Mouse (Mus musculus): Measurements from ENCODE around the gene Atp6v1g3. TPM values are rescaled to one million over a fixed set of nuclear protein-coding genes. Genes with fewer than 3 reads are reported as not detected.

Atp6v1g3 gene
- polyA plus RNA-seq, 1 experiment from 2014 or later, result not detected

DNA sequence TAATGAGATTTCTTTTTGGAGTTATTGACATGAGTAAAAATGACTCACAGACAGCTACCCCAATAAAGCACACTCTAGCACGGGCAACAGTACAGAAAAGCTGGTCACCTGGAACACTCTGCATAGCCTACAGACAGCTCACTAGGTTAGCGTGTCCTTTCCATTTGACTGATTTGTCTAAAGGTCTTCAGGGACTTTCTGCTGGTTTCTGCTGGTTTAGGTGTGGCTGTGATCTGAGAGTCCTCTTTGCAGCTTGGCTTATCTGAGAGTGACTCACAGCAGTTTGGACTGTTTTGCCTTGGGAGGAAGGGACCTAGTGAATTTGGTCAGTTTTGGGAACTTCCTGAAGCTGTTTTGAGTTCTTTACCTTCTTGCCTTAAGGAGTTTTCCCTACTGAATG lies 24.8 kb upstream of the Atp6v1g3 start:
- no peak for ATAC-seq (ENCODE audit: insufficient read depth, low FRiP score, low TSS enrichment)
- H3K4me1 ChIP-seq (ENCODE audit: control insufficient read depth, insufficient read depth, low read length), result no peaks in the 10 kb centered on the region
- 88% methylated on average over 2 of the region's 2 CpGs for WGBS
- H3K9me3 ChIP-seq (ENCODE audit: control insufficient read depth, low read length), result no peaks in the 10 kb centered on the region
- H3K27me3 ChIP-seq (ENCODE audit: control insufficient read depth, insufficient read depth, low read length), result no peaks in the 10 kb centered on the region
- H3K4me3 ChIP-seq (ENCODE audit: low read depth, low read length), result no peak overlapping the region
- no peaks in the 10 kb centered on the region for H3K36me3 ChIP-seq (ENCODE audit: control insufficient read depth, insufficient read depth, low read length)
- DNase-seq (ENCODE audit: low spot score), result no peak
- no peak overlapping the region for H3K27ac ChIP-seq (ENCODE audit: low read depth, low read length)
- no peak overlapping the region for H3K4me2 ChIP-seq (ENCODE audit: low read depth)
- no peak overlapping the region for H3K9ac ChIP-seq (ENCODE audit: low read length)

DNA sequence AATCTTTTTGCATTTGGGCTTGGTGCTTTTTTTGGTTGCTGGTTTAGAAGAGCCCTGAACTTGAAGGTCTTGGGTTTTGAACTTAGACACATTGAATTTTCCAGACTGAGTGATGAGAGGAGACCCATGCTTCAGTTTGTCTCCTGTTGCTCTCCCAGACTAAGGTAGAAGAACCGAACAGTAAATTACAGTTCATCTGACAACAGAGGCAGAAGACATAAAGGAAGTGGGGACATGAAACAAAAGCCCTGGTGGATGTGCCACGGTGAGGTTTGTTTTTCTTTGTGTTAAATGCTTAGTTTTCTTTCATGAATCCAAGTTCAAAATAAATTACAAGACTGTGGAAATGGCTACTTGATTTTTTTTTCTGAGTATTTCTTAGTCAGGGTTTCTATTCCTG lies 22.6 kb upstream of the Atp6v1g3 start:
- H3K27ac ChIP-seq (ENCODE audit: low read depth, low read length), result no peak overlapping the region
- no peak for ATAC-seq (ENCODE audit: insufficient read depth, low FRiP score, low TSS enrichment)
- no peaks in the 10 kb centered on the region for H3K36me3 ChIP-seq (ENCODE audit: control insufficient read depth, insufficient read depth, low read length)
- no peaks in the 10 kb centered on the region for H3K27me3 ChIP-seq (ENCODE audit: control insufficient read depth, insufficient read depth, low read length)
- H3K4me1 ChIP-seq (ENCODE audit: control insufficient read depth, insufficient read depth, low read length), result no peaks in the 10 kb centered on the region
- DNase-seq (ENCODE audit: low spot score), result no peak
- H3K9me3 ChIP-seq (ENCODE audit: control insufficient read depth, low read length), result no peaks in the 10 kb centered on the region
- no peak overlapping the region for H3K4me3 ChIP-seq (ENCODE audit: low read depth, low read length)
- H3K4me2 ChIP-seq (ENCODE audit: low read depth), result no peak overlapping the region
- no peak overlapping the region for H3K9ac ChIP-seq (ENCODE audit: low read length)
- WGBS, result 53% methylated on average over 2 of the region's 2 CpGs

DNA sequence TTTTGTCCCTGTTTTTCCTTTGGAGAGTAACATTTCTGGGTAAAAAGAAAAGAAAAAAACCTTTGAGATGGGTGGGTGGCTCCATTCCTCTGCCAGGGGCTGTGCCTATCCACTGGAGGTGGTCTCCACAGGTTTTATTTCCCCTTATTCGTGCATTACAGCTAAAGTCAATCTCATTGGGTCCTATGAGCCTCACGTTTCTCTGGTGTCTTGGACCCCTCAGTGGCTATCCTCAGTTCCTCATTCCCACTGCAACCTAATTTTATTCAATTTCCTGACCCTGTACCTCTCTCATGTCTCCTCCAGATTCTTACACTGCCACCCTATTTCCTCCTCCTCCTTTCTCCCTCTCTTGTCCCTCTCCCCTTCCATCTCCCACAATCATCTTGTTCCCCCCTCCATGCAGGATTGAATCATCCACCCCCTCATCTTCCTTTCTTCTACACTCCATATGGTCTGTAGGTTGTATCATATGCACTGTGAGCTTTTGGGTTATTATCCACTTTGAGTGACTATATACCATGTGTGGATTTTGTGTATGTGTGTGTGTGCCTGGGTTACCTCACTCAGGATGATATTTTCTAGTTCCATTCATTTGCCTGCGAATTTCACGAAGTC lies 17.3 kb upstream of the Atp6v1g3 start:
- H3K4me2 ChIP-seq (ENCODE audit: low read depth), result no peak overlapping the region
- WGBS, result 81% methylated on average over 4 of the region's 4 CpGs

DNA sequence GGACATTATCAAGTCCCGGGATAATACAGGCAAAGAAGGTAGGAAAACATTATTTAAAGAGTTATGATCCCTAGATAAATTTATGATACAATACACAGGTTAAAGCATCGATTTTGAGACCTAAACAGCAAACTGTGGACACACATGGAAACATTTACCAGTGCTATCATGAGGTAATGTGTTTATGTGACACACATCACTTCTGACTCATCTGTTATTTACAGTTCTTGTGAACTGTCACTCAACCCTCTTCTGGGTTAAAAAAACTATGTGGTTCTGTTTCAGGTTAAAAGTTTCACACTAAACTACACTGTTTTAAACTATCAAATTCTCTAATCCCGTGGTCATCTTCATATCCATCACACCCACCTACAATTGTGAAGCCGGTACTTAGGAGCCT lies 14.8 kb upstream of the Atp6v1g3 start:
- no peaks in the 10 kb centered on the region for H3K9me3 ChIP-seq (ENCODE audit: control insufficient read depth, low read length)
- no peaks in the 10 kb centered on the region for H3K27me3 ChIP-seq (ENCODE audit: control insufficient read depth, insufficient read depth, low read length)
- H3K36me3 ChIP-seq (ENCODE audit: control insufficient read depth, insufficient read depth, low read length), result no peaks in the 10 kb centered on the region
- no peak for DNase-seq (ENCODE audit: low spot score)
- no peaks in the 10 kb centered on the region for H3K4me1 ChIP-seq (ENCODE audit: control insufficient read depth, insufficient read depth, low read length)
- no peak overlapping the region for H3K4me2 ChIP-seq (ENCODE audit: low read depth)
- no peak overlapping the region for H3K4me3 ChIP-seq (ENCODE audit: low read depth, low read length)
- ATAC-seq (ENCODE audit: insufficient read depth, low FRiP score, low TSS enrichment), result no peak
- H3K9ac ChIP-seq (ENCODE audit: low read length), result no peak overlapping the region
- WGBS, result 84% methylated on average over 4 of the region's 4 CpGs
- no peak overlapping the region for H3K27ac ChIP-seq (ENCODE audit: low read depth, low read length)

More for the DNA sequence above, 17.3 kb upstream of the Atp6v1g3 start:
- no peak overlapping the region for H3K27ac ChIP-seq (ENCODE audit: low read depth, low read length)
- DNase-seq (ENCODE audit: low spot score) (no peak), ATAC-seq (ENCODE audit: insufficient read depth, low FRiP score, low TSS enrichment) (no peak)
- H3K9ac ChIP-seq (ENCODE audit: low read length), result no peak overlapping the region
- no peaks in the 10 kb centered on the region for H3K9me3 ChIP-seq (ENCODE audit: control insufficient read depth, low read length)
- no peaks in the 10 kb centered on the region for H3K4me1 ChIP-seq (ENCODE audit: control insufficient read depth, insufficient read depth, low read length)
- no peak overlapping the region for H3K4me3 ChIP-seq (ENCODE audit: low read depth, low read length)
- no peaks in the 10 kb centered on the region for H3K27me3 ChIP-seq (ENCODE audit: control insufficient read depth, insufficient read depth, low read length)
- no peaks in the 10 kb centered on the region for H3K36me3 ChIP-seq (ENCODE audit: control insufficient read depth, insufficient read depth, low read length)

DNA sequence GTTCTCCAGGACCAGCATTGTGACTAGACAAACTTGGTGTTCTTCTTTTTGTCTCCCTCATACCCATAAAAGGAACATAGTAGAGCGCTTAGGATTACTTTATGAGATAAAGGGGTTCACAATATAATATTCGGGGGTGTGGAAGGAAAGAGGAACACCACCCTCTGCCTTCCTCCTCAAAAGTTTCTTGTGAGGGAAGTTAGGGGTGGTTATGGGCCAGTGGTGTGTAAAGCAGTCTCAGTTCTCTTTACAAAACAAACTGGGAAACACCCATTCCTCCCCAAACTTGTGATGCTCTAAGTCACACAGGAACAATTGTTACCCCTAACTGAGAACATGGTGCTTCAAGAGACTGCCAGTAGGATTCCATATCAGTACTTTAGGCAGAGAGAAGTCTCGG lies 12.0 kb upstream of the Atp6v1g3 start:
- H3K4me2 ChIP-seq (ENCODE audit: low read depth), result no peak overlapping the region
- no peak overlapping the region for H3K27ac ChIP-seq (ENCODE audit: low read depth, low read length)
- no peak overlapping the region for H3K4me3 ChIP-seq (ENCODE audit: low read depth, low read length)
- H3K36me3 ChIP-seq (ENCODE audit: control insufficient read depth, insufficient read depth, low read length), result no peaks in the 10 kb centered on the region
- no peaks in the 10 kb centered on the region for H3K9me3 ChIP-seq (ENCODE audit: control insufficient read depth, low read length)
- DNase-seq (ENCODE audit: low spot score), result no peak
- no peak overlapping the region for H3K9ac ChIP-seq (ENCODE audit: low read length)
- ATAC-seq (ENCODE audit: insufficient read depth, low FRiP score, low TSS enrichment), result no peak
- 91% methylated on average over 3 of the region's 3 CpGs for WGBS
- H3K4me1 ChIP-seq (ENCODE audit: control insufficient read depth, insufficient read depth, low read length), result no peaks in the 10 kb centered on the region
- H3K27me3 ChIP-seq (ENCODE audit: control insufficient read depth, insufficient read depth, low read length), result no peaks in the 10 kb centered on the region

DNA sequence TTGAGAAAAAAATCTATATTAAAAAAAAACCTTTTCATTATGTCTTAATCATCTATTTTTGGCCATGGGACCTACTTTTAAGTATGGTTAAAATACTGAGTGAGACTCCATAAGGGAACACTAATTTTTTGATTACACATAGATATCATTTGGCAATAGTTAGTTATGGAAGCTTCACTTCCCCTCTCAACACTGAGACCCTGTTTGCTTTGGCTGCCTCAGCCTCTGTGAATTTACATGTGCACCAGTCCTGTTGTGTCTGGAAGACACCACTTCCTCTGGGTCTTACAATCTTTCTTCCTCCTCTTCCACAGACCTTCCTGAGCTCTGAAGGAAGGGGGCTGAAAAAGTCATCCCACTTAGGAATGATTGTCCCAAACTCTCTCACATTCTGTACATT lies 11.1 kb upstream of the Atp6v1g3 start:
- H3K9me3 ChIP-seq (ENCODE audit: control insufficient read depth, low read length), result no peaks in the 10 kb centered on the region
- H3K9ac ChIP-seq (ENCODE audit: low read length), result no peak overlapping the region
- no peak overlapping the region for H3K27ac ChIP-seq (ENCODE audit: low read depth, low read length)
- no peaks in the 10 kb centered on the region for H3K36me3 ChIP-seq (ENCODE audit: control insufficient read depth, insufficient read depth, low read length)
- no peaks in the 10 kb centered on the region for H3K27me3 ChIP-seq (ENCODE audit: control insufficient read depth, insufficient read depth, low read length)
- DNase-seq (ENCODE audit: low spot score) (no peak), ATAC-seq (ENCODE audit: insufficient read depth, low FRiP score, low TSS enrichment) (no peak)
- no peak overlapping the region for H3K4me3 ChIP-seq (ENCODE audit: low read depth, low read length)
- H3K4me2 ChIP-seq (ENCODE audit: low read depth), result no peak overlapping the region
- no peaks in the 10 kb centered on the region for H3K4me1 ChIP-seq (ENCODE audit: control insufficient read depth, insufficient read depth, low read length)

DNA sequence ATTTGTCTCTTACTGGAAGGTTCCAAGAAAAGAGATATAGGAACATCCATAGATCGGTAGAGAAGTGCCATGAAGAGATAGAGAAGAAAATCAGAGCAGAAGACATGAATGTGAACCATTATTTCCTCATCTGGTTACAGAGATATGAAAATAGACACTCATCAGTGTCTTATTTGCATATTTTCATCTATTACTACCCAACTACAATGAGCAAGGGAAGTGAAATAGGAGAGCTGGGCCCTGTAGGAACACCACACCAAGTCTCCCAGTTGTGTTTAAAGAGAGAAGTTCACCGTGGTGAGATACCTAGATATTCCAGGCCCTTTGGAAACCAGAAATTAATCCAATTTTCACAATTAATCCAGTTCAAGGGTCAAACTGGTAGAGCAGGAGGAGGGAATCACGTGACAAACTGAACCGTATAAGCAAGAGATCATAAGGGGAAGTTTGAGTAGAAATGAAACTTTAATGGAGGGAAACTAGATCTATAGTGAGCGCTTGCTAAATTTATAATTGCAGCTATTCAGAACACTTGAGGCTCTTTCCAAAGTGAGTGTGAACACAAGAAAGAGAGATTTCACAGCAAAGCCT lies 6.0 kb upstream of the Atp6v1g3 start:
- H3K9me3 ChIP-seq (ENCODE audit: control insufficient read depth, low read length), result no peaks in the 10 kb centered on the region
- no peak overlapping the region for H3K4me3 ChIP-seq (ENCODE audit: low read depth, low read length)
- no peaks in the 10 kb centered on the region for H3K4me1 ChIP-seq (ENCODE audit: control insufficient read depth, insufficient read depth, low read length)
- H3K36me3 ChIP-seq (ENCODE audit: control insufficient read depth, insufficient read depth, low read length), result no peaks in the 10 kb centered on the region
- no peak overlapping the region for H3K27ac ChIP-seq (ENCODE audit: low read depth, low read length)
- no peak for ATAC-seq (ENCODE audit: insufficient read depth, low FRiP score, low TSS enrichment)
- WGBS, result 84% methylated on average over 5 of the region's 5 CpGs
- no peaks in the 10 kb centered on the region for H3K27me3 ChIP-seq (ENCODE audit: control insufficient read depth, insufficient read depth, low read length)
- no peak overlapping the region for H3K4me2 ChIP-seq (ENCODE audit: low read depth)
- H3K9ac ChIP-seq (ENCODE audit: low read length), result no peak overlapping the region
- DNase-seq (ENCODE audit: low spot score), result no peak

DNA sequence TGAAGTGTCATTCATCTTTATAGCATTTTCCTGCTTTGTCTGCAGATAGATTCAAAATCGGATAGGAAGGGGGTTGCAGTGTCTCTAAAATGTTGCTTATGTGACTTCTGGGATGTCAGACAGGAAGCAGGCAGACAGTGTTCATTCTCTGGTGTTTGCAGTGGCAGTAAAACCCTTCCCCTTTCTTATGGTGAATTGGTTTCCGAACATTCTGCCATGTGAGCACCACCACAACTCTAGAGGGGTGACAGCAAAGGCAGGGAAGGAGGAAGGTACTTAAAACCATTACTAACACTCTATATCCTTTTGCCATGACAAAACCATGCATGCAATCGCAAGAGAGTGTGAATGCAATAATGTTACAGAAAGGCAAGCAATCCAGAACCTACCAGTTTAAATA lies 1.4 kb downstream of the Atp6v1g3 start:
- Histone ChIP-seq H3K9ac (ENCODE audit: low read length) (no peak overlapping the region), H3K4me2 (ENCODE audit: low read depth) (no peak overlapping the region), H3K27me3 (ENCODE audit: control insufficient read depth, insufficient read depth, low read length) (no peaks in the 10 kb centered on the region), H3K4me1 (ENCODE audit: control insufficient read depth, insufficient read depth, low read length) (no peaks in the 10 kb centered on the region), H3K36me3 (ENCODE audit: control insufficient read depth, insufficient read depth, low read length) (no peaks in the 10 kb centered on the region), H3K9me3 (ENCODE audit: control insufficient read depth, low read length) (no peaks in the 10 kb centered on the region), H3K27ac (ENCODE audit: low read depth, low read length) (no peak overlapping the region), H3K4me3 (ENCODE audit: low read depth, low read length) (no peak overlapping the region)
- WGBS, result 78% methylated on average over 3 of the region's 3 CpGs
- ATAC-seq (ENCODE audit: insufficient read depth, low FRiP score, low TSS enrichment) (no peak), DNase-seq (ENCODE audit: low spot score) (no peak)

DNA sequence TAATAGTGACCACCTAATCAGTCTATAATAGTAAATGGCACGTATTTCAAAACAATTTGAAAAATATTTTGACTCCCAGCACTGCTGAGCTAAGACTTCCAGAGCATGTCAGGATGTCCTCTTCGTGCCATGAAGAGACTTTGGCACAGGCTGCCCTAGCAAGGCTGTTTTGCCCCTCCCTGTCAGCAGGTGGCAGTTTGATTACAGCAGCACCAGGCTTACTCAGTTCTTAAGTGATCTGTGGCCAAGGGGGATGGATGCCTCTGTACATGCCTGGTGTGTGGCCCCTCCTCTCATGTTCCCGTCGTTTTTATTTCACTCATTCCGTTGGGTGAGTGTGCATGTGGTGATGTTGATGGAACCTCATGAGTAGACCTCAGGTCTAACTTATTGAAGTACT lies 2.3 kb downstream of the Atp6v1g3 start:
- no peaks in the 10 kb centered on the region for H3K27me3 ChIP-seq (ENCODE audit: control insufficient read depth, insufficient read depth, low read length)
- no peaks in the 10 kb centered on the region for H3K36me3 ChIP-seq (ENCODE audit: control insufficient read depth, insufficient read depth, low read length)
- H3K4me3 ChIP-seq (ENCODE audit: low read depth, low read length), result no peak overlapping the region
- H3K27ac ChIP-seq (ENCODE audit: low read depth, low read length), result no peak overlapping the region
- no peak for ATAC-seq (ENCODE audit: insufficient read depth, low FRiP score, low TSS enrichment)
- H3K4me2 ChIP-seq (ENCODE audit: low read depth), result no peak overlapping the region
- 69% methylated on average over 5 of the region's 5 CpGs for WGBS
- no peaks in the 10 kb centered on the region for H3K4me1 ChIP-seq (ENCODE audit: control insufficient read depth, insufficient read depth, low read length)
- H3K9me3 ChIP-seq (ENCODE audit: control insufficient read depth, low read length), result no peaks in the 10 kb centered on the region
- no peak for DNase-seq (ENCODE audit: low spot score)
- no peak overlapping the region for H3K9ac ChIP-seq (ENCODE audit: low read length)

Data from neural tube, embryonic 11.5 days (tissue).